Mouse (Mus musculus): ENCODE data around the gene Limd2. TPM values are rescaled to one million over a fixed set of nuclear protein-coding genes. Genes with fewer than 3 reads are reported as not detected.

Limd2 gene
- total RNA-seq, 2 experiments from 2014 or later, result 1.9 to 3.3 TPM

- no peak for DNase-seq
These were observed 12.6 kb upstream of the Limd2 start for GRCm38 (mm10) chr11:106173228-106173627.

- DNase-seq, result no peak
These were observed 10.1 kb upstream of the Limd2 start for GRCm38 (mm10) chr11:106170807-106171206.

- DNase-seq, result no peak
These were observed 6.8 kb upstream of the Limd2 start for GRCm38 (mm10) chr11:106167435-106167834.

GRCm38 (mm10) chr11:106164601-106165180, 4.0 kb upstream of the Limd2 start:
- DNase-seq, result no peak

- DNase-seq, result no peak
These were observed 2.9 kb upstream of the Limd2 start for GRCm38 (mm10) chr11:106163546-106163945.

GRCm38 (mm10) chr11:106162237-106162636, 1.6 kb upstream of the Limd2 start:
- peak; percentile 35 for DNase-seq

GRCm38 (mm10) chr11:106159921-106160840, 479 bp downstream of the Limd2 start:
- DNase-seq, result peak; percentile 73

- DNase-seq, result peak; percentile 69
These were observed 1.3 kb downstream of the Limd2 start for GRCm38 (mm10) chr11:106159216-106159920.

- no peak for DNase-seq
These were observed 1.8 kb downstream of the Limd2 start for GRCm38 (mm10) chr11:106158930-106159215.

GRCm38 (mm10) chr11:106158081-106158929, 2.4 kb downstream of the Limd2 start:
- no peak for DNase-seq

- no peak for DNase-seq
These were observed 3.5 kb downstream of the Limd2 start for GRCm38 (mm10) chr11:106157154-106157553.

- no peak for DNase-seq
These were observed 4.4 kb downstream of the Limd2 start for GRCm38 (mm10) chr11:106156257-106156656.

- no peak for DNase-seq
These were observed 4.9 kb downstream of the Limd2 start for GRCm38 (mm10) chr11:106155761-106156160.

- no peak for DNase-seq
These were observed 5.9 kb downstream of the Limd2 start for GRCm38 (mm10) chr11:106154770-106155169.

GRCm38 (mm10) chr11:106154091-106154490, 6.6 kb downstream of the Limd2 start:
- no peak for DNase-seq

GRCm38 (mm10) chr11:106152132-106152531, 8.5 kb downstream of the Limd2 start:
- no peak for DNase-seq

- DNase-seq, result no peak
These were observed 9.4 kb downstream of the Limd2 start for GRCm38 (mm10) chr11:106151219-106151618.

- DNase-seq, result peak; percentile 70
These were observed 25.8 kb downstream of the Limd2 start for GRCm38 (mm10) chr11:106134580-106135528.

- DNase-seq, result no peak
These were observed 28.1 kb downstream of the Limd2 start for GRCm38 (mm10) chr11:106132516-106132915.

GRCm38 (mm10) chr11:106129477-106129876, 31.2 kb downstream of the Limd2 start:
- no peak for DNase-seq

Measured in gastrocnemius, postnatal 25 days (tissue).